Mouse (Mus musculus): ENCODE results near the gene Cd300lg. TPM values are rescaled to one million over a fixed set of nuclear protein-coding genes. Genes with fewer than 3 reads are reported as not detected.

The Cd300lg gene
- polyA plus RNA-seq, 1 experiment from 2014 or later, result 1.8 TPM

DNA sequence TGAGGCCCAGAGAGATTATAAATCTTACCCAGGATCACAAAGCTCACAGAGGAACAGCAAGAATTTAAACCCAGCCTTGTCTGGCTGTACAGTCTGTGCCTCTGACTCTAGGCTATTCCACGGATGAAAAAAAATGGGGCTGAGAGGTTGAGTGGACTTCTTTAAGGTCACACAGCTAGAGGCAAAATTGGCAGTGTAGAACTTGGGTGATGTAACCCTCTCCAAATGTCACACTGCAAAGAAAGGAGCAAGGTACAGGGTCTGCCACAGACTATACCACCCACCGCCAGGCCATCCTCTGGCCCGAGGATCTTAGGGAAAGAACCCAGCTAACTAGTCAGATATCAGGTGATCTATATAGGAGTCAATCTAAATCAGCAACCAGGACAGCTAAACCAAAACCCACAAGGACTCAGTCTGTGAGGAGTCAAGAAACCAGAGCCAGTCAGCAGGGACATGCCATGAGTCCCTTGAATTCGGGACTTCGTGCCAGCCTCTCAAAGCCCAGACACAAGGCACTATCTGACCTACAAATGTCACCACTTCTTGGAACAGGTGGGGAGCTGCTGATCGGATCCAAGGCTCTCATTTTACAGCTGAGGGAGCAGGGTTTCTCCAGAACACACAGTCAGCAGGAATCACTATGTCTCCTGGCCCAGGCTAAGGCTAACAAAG lies 17.1 kb upstream of the Cd300lg start:
- Histone ChIP-seq H3K27ac (ENCODE audit: low read length) (no peak overlapping the region), H3K36me3 (ENCODE audit: insufficient read depth, low read length) (no peaks in the 10 kb centered on the region), H3K4me2 (replicated peaks; ENCODE audit: low read depth, low read length) (no peak overlapping the region), H3K4me1 (ENCODE audit: insufficient read depth, low read length) (peaks cover 24% of the 10 kb centered on the region), H3K9me3 (ENCODE audit: low read length) (no peaks in the 10 kb centered on the region), H3K4me3 (ENCODE audit: low read length) (no peak overlapping the region), H3K27me3 (ENCODE audit: insufficient read depth, low read length) (peaks cover 24% of the 10 kb centered on the region), H3K9ac (replicated peaks; ENCODE audit: low read length) (no peak overlapping the region)
- WGBS, result 73% methylated on average over 6 of the region's 6 CpGs
- ATAC-seq (ENCODE audit: low FRiP score, low TSS enrichment), result no peak

DNA sequence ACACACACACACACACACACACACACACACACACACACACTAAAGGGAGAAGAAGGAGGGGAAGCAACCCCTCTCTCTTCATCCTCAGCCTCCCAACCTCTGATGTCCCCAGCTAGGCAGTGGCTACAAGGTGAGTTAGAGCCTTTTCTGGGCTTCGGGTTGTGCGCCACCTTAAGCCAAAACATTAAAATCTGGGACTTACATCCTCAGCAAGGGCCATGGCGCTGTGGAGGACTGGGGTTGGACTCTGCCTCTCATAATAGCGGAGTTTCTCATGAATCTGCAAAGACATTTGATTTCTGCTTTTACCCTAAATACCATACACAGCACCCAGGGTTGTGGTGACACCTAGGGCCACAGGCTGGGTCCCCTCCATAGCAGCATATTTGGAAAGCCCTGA lies 16.4 kb upstream of the Cd300lg start:
- no peak overlapping the region for H3K4me2 ChIP-seq (replicated peaks; ENCODE audit: low read depth, low read length)

DNA sequence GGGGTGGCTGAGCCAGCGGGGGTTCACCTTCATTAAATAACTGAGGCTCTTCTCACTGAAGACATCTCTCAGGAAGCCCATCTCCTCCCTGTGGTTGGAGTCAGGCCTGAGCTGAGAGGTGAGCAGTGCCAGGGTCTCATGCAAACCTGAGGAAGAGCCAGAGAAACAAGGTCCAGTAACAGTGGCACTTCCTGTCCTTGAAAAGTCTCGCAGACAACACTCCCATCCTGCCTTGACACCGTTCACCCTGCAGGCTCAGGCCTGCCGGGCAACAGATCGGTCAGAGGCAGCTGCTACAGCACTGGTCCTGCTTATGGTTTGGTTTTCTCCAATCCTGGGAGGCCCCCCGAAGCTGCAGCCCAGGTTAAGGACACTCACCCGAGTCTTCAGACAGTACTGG lies 16.0 kb upstream of the Cd300lg start:
- H3K4me1 ChIP-seq (ENCODE audit: insufficient read depth, low read length), result peaks cover 27% of the 10 kb centered on the region
- H3K9me3 ChIP-seq (ENCODE audit: low read length), result no peaks in the 10 kb centered on the region
- peaks cover 24% of the 10 kb centered on the region for H3K27me3 ChIP-seq (ENCODE audit: insufficient read depth, low read length)
- WGBS, result 39% methylated on average over 7 of the region's 7 CpGs
- H3K27ac ChIP-seq (ENCODE audit: low read length), result no peak overlapping the region
- ATAC-seq (ENCODE audit: low FRiP score, low TSS enrichment), result no peak
- H3K4me3 ChIP-seq (ENCODE audit: low read length), result no peak overlapping the region
- H3K9ac ChIP-seq (replicated peaks; ENCODE audit: low read length), result peak overlapping the region; percentile 10; the same call in 1 of the 2 replicates
- peak overlapping the region; percentile 96 for H3K4me2 ChIP-seq (replicated peaks; ENCODE audit: low read depth, low read length)
- no peaks in the 10 kb centered on the region for H3K36me3 ChIP-seq (ENCODE audit: insufficient read depth, low read length)

More for the DNA sequence above, 16.4 kb upstream of the Cd300lg start:
- Histone ChIP-seq H3K36me3 (ENCODE audit: insufficient read depth, low read length) (no peaks in the 10 kb centered on the region), H3K4me1 (ENCODE audit: insufficient read depth, low read length) (peaks cover 24% of the 10 kb centered on the region), H3K27me3 (ENCODE audit: insufficient read depth, low read length) (peaks cover 24% of the 10 kb centered on the region), H3K9ac (replicated peaks; ENCODE audit: low read length) (0 out of 2 replicates have a peak overlapping the region, but pooled peaks have one; percentile 10), H3K9me3 (ENCODE audit: low read length) (no peaks in the 10 kb centered on the region), H3K4me3 (ENCODE audit: low read length) (no peak overlapping the region), H3K27ac (ENCODE audit: low read length) (no peak overlapping the region)
- ATAC-seq (ENCODE audit: low FRiP score, low TSS enrichment), result no peak
- WGBS, result 78% methylated on average over 4 of the region's 4 CpGs

DNA sequence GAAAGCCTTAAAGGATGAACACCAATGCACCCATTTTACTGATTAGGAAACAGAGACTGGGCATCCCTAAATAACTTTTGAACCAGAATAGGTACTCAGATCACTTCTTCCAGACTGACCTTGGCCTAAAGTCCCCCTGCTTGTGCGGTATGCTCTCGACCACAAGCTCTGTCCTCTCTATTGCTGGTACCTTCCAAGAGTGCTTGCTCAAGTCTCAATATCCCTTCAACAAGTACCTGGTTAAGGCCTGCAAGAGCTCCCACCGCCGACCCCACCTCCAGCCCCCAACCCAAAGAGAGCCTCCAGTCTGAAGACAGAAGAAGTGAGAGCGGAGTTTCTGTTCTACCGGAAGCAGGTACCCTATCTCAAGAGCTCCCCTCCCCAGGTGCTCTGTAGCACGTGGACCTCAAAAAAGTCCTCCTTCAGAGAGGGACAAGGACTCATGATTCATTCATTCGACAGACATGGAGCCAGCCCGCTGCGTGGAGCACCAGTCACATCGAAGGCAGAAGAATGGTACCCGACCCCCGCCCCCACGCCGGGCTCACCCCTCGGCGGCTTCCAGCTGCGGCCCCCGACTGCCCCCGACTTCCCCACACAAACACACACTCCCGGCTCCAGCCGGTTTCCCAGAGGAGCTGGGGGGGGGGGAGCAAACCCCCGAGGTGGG lies 15.2 kb upstream of the Cd300lg start:
- Histone ChIP-seq H3K4me2 (replicated peaks; ENCODE audit: low read depth, low read length) (peak overlapping the region; percentile 96), H3K9ac (replicated peaks; ENCODE audit: low read length) (peak overlapping the region; percentile 75), H3K9me3 (ENCODE audit: low read length) (no peaks in the 10 kb centered on the region), H3K36me3 (ENCODE audit: insufficient read depth, low read length) (no peaks in the 10 kb centered on the region), H3K27ac (ENCODE audit: low read length) (peak overlapping the region; percentile 76), H3K4me3 (ENCODE audit: low read length) (peak overlapping the region; percentile 63), H3K27me3 (ENCODE audit: insufficient read depth, low read length) (peaks cover 24% of the 10 kb centered on the region), H3K4me1 (ENCODE audit: insufficient read depth, low read length) (peaks cover 27% of the 10 kb centered on the region)
- ATAC-seq (ENCODE audit: low FRiP score, low TSS enrichment), result peak; percentile 28
- WGBS, result 3% methylated on average over 23 of the region's 23 CpGs

DNA sequence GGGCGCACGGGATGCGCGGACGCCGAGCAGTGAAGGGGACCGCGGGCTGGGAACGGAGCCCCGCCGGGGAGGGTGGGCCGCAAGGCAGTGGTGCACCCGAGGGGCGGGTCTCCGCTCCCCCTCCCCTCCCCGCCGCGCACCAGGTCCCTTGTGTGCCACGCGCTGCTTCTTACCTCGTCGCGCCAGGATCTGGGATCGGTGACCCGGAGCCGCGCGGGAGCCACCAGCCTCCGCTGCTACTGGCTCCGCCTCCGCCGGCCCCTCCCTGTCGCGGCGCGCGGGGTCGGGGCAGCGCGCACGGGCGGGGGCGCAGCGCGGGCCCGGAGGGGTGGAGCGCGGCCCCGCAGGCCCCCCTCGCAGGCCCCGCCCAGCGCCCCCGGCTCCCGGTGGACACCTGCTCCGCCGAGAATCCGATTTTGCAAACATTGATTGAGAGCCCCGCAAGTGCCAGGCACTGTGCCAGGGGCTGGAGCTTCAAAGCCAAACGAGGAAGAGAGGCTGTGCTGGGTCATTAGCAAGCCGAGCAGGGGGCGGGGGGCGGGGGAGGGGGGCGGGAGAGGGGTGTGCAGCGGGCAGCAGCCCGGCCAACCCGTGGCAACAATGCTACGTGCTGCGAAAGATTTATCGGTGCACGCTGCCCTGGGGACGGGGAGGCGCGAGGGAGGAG lies 14.5 kb upstream of the Cd300lg start:
- peaks cover 24% of the 10 kb centered on the region for H3K27me3 ChIP-seq (ENCODE audit: insufficient read depth, low read length)
- peak overlapping the region; percentile 63 for H3K4me3 ChIP-seq (ENCODE audit: low read length)
- H3K36me3 ChIP-seq (ENCODE audit: insufficient read depth, low read length), result no peaks in the 10 kb centered on the region
- WGBS, result under 1% methylated on average over 47 of the region's 73 CpGs
- H3K9ac ChIP-seq (replicated peaks; ENCODE audit: low read length), result peak overlapping the region; percentile 75
- peaks cover 27% of the 10 kb centered on the region for H3K4me1 ChIP-seq (ENCODE audit: insufficient read depth, low read length)
- ATAC-seq (ENCODE audit: low FRiP score, low TSS enrichment), result peak; percentile 92
- peak overlapping the region; percentile 96 for H3K4me2 ChIP-seq (replicated peaks; ENCODE audit: low read depth, low read length)
- peak overlapping the region; percentile 76 for H3K27ac ChIP-seq (ENCODE audit: low read length)
- H3K9me3 ChIP-seq (ENCODE audit: low read length), result no peaks in the 10 kb centered on the region

DNA sequence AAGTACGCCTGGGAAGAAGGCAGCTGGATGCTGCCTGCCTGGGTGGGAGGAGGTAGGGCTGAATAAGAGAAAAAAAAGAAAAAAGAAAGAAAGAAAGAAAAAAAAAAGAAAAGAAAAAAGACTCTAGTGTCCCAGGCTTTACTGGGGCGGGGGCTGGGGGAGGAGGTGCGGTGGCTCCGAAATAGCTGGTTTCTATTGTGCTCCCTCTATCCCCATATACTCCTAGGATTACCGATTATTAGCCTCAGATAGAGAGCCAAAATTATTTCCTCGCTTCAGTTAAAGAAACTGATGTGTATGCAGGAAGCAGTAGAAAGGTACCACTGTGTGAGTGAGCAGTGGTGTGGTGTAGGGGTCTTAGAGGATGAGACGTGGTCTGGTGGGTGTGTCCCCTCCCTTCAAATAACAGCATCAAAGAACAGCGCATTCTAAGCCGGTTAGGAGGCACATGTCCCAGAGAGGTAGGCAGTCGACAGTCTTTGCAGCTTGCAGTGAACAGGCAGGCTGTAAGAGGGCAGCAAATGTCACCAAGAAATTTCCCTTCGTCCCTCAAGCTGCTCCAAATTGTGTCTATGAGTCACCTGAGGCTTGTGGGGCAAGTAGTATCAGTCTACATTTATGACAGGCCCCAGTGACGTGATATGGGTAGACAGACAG lies 13.8 kb upstream of the Cd300lg start:
- peaks cover 27% of the 10 kb centered on the region for H3K27me3 ChIP-seq (ENCODE audit: insufficient read depth, low read length)
- H3K36me3 ChIP-seq (ENCODE audit: insufficient read depth, low read length), result no peaks in the 10 kb centered on the region
- ATAC-seq (ENCODE audit: low FRiP score, low TSS enrichment), result peak; percentile 20; the same call in 1 of the 2 replicates
- peaks cover 27% of the 10 kb centered on the region for H3K4me1 ChIP-seq (ENCODE audit: insufficient read depth, low read length)
- H3K4me2 ChIP-seq (replicated peaks; ENCODE audit: low read depth, low read length), result peak overlapping the region; percentile 96
- H3K4me3 ChIP-seq (ENCODE audit: low read length), result peak overlapping the region; percentile 63
- H3K9ac ChIP-seq (replicated peaks; ENCODE audit: low read length), result peak overlapping the region; percentile 75
- H3K27ac ChIP-seq (ENCODE audit: low read length), result peak overlapping the region; percentile 50; the same call in 1 of the 2 replicates
- WGBS, result 7% methylated on average over 12 of the region's 12 CpGs
- H3K9me3 ChIP-seq (ENCODE audit: low read length), result no peaks in the 10 kb centered on the region

DNA sequence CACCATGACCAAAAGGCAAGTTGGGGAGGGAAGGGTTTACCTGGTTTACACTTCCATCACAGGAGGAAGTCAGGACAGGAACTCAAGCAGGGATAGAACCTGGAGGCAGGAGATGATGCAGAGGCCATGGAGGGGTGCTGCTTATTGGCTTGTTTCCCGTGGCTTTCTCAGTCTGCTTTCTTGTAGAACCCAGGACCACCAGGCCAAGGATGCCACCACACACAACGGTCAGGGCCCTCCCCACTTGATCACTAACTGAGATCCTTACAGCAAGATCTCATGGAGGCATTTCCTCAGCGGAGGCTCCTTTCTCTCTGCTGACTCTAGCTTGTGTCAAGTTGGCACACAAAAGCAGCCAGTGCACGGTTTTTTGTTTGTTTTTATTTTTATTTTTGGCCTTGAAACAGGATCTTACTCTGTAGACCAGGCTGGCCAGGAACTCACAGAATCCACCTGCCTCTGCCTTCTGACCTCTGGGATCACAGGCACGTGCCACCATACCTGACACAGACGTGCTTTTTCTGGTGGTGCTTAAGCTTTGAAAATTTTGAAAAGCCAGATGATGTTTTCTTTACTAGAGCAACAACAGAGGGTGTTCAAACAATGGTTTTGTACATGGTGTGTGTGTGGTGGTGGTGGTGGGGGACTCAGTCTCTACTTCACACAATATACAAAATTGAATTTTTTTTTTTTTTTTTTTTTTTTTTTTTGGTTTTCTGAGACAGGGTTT lies 13.1 kb upstream of the Cd300lg start, which contains the start of gene Mpp3:
Gene Mpp3 (minus strand): TSS at position 375 of the 730 bp plus-strand sequence.
- Histone ChIP-seq H3K9me3 (ENCODE audit: low read length) (no peaks in the 10 kb centered on the region), H3K4me3 (ENCODE audit: low read length) (peak within 1 kb of the TSS; percentile 63), H3K27ac (ENCODE audit: low read length) (peak within 1 kb of the TSS; percentile 50; the same call in 1 of the 2 replicates), H3K4me1 (ENCODE audit: insufficient read depth, low read length) (peaks cover 27% of the 10 kb centered on the region), H3K27me3 (ENCODE audit: insufficient read depth, low read length) (peaks cover 28% of the 10 kb centered on the region), H3K9ac (replicated peaks; ENCODE audit: low read length) (peak within 1 kb of the TSS; percentile 75), H3K36me3 (ENCODE audit: insufficient read depth, low read length) (no peaks in the 10 kb centered on the region), H3K4me2 (replicated peaks; ENCODE audit: low read depth, low read length) (peak within 1 kb of the TSS; percentile 96)
- no peak for ATAC-seq (ENCODE audit: low FRiP score, low TSS enrichment)
- 76% methylated on average over 6 of the region's 6 CpGs for WGBS

DNA sequence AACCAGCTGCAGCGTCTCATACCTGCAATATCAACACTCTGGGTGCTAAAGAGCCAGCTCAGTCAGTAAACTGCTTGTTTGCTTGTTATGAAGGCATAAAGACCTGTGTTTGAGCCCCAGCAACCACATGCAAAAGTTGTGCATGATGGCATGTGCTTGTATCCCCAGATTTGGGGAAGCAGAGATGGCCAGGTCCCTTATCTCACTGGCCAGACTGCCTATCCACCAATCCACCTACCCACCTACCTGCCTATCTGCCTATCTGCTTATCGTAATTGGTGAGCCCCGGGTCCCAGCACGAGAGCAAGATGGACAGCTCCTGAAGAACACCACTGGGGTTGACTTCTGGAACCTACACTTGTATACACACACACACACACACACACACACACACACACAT lies 12.0 kb upstream of the Cd300lg start:
- WGBS, result 71% methylated on average over 4 of the region's 4 CpGs
- H3K27me3 ChIP-seq (ENCODE audit: insufficient read depth, low read length), result peaks cover 21% of the 10 kb centered on the region
- no peak overlapping the region for H3K4me3 ChIP-seq (ENCODE audit: low read length)
- H3K27ac ChIP-seq (ENCODE audit: low read length), result no peak overlapping the region
- H3K9me3 ChIP-seq (ENCODE audit: low read length), result no peaks in the 10 kb centered on the region
- H3K4me2 ChIP-seq (replicated peaks; ENCODE audit: low read depth, low read length), result no peak overlapping the region
- H3K9ac ChIP-seq (replicated peaks; ENCODE audit: low read length), result no peak overlapping the region
- ATAC-seq (ENCODE audit: low FRiP score, low TSS enrichment), result no peak
- H3K4me1 ChIP-seq (ENCODE audit: insufficient read depth, low read length), result peaks cover 27% of the 10 kb centered on the region
- no peaks in the 10 kb centered on the region for H3K36me3 ChIP-seq (ENCODE audit: insufficient read depth, low read length)

DNA sequence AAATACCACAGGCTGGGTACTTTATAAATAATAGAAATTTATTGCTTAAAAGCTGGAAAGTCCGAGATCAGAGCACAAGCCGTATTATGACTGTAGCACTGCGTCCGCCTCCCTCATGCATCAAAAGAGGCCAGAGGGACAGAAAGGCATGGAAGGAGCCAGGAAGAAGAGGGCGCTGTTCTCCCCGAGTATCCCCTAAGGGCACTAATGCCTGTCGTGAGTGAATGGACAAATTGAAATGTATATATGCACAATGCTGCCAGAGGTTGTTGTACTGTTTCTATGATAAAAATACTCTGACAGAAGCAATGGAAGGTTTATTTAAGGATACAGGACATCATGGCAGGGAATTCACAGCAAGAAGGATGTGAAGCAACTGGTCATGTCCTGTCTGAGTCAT lies 11.3 kb upstream of the Cd300lg start:
- Histone ChIP-seq H3K9ac (replicated peaks; ENCODE audit: low read length) (no peak overlapping the region), H3K27ac (ENCODE audit: low read length) (no peak overlapping the region), H3K4me1 (ENCODE audit: insufficient read depth, low read length) (peaks cover 27% of the 10 kb centered on the region), H3K4me2 (replicated peaks; ENCODE audit: low read depth, low read length) (no peak overlapping the region), H3K36me3 (ENCODE audit: insufficient read depth, low read length) (no peaks in the 10 kb centered on the region), H3K9me3 (ENCODE audit: low read length) (no peaks in the 10 kb centered on the region), H3K27me3 (ENCODE audit: insufficient read depth, low read length) (peaks cover 18% of the 10 kb centered on the region), H3K4me3 (ENCODE audit: low read length) (no peak overlapping the region)
- WGBS, result 34% methylated on average over 7 of the region's 7 CpGs
- no peak for ATAC-seq (ENCODE audit: low FRiP score, low TSS enrichment)

Measured in kidney, embryonic 16.5 days (tissue).